Mouse (Mus musculus) testis, adult 2 months (tissue): Measurements from ENCODE around the gene Tespa1.

Experiments
- CTCF ChIP-seq: fragments of 200-500 bp; IDR thresholded peaks from 2 replicates; pipeline ENCODE4 v1.5.1; 2012; ENCODE audit warnings: low read depth, mild to moderate bottlenecking, inconsistent platforms, low read length, moderate library complexity; ENCODE audit not compliant: control insufficient read depth, insufficient read depth, insufficient replicate concordance
- POLR2A ChIP-seq: fragments of 200-500 bp; IDR thresholded peaks from 2 replicates; pipeline ENCODE4 v1.6.1; 2012; ENCODE audit warnings: low read depth, mild to moderate bottlenecking, inconsistent platforms, low read length, moderate library complexity; ENCODE audit not compliant: control insufficient read depth

DNA sequence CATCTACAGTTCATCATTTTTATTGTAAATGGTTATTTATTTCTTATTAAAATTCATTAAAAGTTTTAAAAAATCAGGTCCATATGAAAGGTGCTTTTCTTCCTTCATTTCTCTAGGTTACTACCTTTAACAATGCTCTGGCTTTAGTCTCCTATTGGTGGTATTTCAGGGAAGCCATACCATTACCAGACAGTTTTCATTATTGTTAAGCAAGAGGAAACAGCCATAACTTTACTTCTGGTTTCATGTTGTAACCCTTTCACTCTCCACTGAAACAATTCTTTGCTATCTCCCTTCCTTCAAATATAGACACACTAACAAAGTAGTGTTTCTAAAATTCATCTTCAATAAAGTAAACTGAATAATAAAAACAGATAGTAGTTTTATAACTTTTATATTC is 6.8 kb upstream of the Tespa1 start:
- TF ChIP-seq POLR2A (no peak), CTCF (no peak)
